Mouse (Mus musculus): ENCODE results near the gene Psmg3.

The Psmg3 gene

DNA sequence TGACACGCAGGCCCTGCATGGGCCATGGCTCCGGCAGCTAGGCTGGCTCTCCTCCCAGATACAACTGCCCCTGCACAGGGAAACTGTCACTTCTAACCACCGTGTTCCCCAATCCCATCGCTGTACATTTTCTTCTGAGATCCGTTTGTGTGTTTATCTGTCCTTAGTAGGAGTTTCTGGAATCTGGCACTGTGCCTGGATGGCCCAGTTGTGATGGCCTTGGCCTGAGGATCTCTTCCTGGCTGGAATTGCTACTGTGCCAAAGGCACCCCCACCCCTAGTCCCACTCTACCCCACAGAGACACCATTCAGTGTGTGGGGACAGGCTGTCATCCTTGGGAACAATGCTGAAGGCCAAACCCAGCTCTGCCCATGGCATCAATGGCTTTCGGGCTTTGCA is 10.7 kb downstream of the Psmg3 start:
- no peak for DNase-seq (ENCODE audit: low spot score)

DNA sequence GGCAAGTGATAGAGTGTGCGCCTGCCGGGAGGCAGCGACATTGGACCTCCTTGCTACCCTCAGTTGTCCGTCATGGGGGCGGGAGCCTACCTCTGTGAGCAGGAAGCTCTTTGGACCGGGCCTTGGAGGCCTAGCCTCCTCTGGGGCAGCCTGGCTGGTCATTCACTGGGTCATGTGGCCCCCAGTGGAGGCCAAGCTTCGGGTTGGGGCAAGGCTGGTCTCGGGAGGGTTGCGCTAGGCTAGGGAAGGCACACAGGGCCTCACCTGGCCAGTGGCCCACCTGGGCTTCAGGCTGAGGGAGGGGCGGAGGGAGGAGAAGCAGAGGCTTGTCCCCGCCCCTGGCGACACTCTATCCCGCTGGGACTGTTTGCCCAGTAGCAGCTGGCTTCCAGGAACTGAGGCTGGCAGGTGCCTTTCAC is 12.7 kb downstream of the Psmg3 start:
- no peak for DNase-seq (ENCODE audit: low spot score)

DNA sequence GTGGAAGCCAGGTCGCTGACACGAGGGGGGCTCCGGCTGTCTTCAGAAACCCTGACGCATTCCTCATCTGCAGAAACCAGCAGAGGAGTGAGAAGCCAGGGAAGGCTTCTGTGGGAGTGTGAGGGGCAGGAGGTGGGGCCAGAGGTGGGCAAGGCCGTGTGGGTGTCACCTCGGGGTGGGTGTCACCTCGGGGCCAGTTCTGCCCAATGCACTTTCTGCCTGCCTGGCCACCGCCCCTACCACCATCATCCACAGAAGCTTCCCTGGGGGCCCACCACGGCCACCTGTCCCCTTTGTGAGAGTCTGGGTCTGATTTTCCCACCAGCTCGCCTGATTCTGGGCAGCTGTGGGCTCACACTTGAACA is 13.6 kb downstream of the Psmg3 start:
- DNase-seq (ENCODE audit: low spot score) = no peak

DNA sequence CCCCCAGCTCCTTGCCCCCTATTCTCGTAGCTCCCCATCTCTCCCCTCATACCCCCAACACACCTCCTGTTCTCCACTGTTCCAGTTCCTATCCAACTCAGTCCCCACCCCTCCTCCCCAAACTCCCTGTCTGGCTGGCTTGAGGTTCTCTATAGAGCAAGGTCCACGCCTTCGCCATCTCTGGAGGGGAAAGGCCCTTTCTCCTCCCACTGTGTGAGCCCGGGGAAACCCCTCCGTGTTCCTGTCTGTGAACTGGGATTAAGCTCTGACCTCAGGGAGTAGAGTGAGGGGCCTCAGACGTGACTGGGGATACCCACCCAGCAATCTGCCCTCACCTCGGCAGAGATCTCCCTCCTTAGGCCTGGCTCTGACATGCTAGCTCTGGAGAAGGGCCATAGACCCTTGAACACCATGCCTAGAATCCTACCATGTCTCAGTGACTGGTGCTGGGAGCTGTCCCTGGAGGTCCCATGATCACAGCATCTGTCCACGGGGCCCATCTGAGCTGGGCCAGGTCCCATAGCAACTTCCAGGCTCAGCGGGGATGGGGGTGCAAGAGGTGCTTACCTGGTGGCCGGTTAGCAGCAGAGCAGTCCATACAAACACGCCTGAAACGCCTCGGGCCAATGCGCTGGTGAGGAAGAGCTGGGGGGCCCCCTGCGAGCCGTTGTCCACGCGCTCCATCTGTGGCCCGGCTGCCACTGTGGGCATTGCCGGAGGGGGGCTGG is 14.1 kb downstream of the Psmg3 start:
- no peak for DNase-seq (ENCODE audit: low spot score)

DNA sequence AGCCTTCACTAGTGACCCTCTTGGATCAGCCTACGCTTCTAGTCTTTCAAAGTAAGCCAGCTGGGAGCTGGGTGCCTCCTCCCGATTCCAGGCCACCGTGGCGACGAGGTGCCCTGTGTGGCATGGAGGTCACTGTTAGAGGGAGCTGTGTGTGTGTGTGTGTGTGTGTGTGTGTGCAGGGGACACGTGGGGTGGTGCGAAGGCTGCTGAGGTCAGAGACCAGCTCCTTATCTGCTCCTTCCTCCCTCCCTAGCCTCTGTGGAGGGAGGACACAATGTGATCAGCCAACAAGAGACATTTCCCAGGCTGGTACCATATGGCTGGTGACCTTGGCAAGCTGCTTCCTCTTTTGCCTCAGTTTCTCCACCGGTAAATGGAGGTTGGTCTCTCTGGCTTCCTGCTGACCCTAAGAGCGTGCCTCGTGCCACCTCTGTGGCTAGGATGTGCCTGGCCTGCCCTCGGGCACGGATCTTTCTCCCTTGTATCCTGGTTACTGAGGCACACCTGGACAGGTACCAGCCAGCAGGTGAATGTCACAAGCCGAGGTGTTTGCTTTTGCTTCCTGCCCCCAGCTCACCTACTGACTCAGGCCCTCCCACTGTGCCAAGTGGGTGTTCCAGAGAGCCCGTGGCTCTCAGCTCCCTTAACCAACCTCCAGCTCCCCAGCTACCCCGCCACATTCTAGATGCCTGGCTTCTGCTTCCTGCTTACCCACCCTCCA is 14.8 kb downstream of the Psmg3 start:
- no peak for DNase-seq (ENCODE audit: low spot score)

DNA sequence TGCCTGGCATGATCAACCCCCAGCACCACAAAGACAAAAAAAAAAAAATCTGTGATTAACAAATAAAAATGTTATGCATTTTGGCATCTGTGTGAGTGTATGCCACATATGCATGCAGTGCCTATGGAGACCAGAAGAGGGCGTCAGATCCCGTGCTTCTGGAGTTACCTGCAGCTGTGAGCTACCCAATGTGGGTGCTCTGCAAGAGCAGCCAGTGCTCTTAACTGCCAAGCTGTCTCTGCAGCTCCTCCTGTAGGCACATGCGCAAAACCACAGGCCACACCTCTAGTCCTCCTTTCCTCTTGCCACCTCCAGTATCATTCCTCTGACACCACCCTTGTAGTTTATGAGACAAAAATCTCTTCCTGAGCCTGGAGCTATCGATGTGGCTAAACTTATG is 17.3 kb downstream of the Psmg3 start:
- DNase-seq (ENCODE audit: low spot score) = no peak

DNA sequence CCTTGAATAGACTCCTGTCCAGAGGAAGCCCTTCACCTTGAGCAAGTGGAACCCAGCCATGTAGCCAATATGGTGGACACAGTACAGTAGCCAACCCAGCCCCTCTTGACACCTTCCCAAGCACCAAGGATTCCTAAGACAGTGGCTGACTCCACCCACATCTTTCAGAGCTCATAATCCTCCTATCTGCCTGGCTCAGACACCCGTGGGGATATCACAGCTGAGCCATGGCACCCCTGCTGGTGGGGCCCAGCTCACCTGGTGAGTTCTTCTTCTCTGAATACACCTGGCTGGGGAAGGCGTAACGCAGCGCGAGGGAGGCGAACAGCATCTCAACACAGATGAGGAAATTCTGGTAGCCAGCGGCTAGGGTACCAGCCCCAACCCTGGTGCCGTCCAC is 20.8 kb downstream of the Psmg3 start:
- no peak for DNase-seq (ENCODE audit: low spot score)

DNA sequence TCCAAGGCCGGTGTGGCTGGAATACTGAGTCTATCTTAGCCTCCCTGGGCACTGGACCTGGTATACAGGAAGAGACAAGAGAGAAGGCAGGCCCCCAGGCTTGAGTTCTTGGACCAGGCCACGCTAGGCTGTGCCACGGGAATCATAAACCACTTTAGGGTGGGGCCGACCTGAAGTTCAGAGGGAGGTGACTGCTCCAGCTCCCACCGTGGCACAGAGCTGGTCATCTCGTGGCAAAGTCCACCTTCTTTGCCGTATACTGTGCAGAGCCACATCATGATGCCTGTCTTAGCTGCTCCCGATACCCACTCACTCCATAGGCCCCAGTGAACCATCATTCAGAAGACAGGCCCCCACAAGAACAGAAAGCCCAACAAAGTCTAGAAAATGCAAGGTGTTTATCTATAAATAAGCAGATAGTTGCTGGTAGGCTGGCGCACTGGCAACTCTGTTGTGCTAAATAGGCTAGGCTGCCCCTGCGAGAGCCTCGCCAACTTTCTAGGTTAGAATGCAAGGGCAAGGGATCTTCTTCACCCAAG is 22.0 kb downstream of the Psmg3 start:
- no peak for DNase-seq (ENCODE audit: low spot score)

DNA sequence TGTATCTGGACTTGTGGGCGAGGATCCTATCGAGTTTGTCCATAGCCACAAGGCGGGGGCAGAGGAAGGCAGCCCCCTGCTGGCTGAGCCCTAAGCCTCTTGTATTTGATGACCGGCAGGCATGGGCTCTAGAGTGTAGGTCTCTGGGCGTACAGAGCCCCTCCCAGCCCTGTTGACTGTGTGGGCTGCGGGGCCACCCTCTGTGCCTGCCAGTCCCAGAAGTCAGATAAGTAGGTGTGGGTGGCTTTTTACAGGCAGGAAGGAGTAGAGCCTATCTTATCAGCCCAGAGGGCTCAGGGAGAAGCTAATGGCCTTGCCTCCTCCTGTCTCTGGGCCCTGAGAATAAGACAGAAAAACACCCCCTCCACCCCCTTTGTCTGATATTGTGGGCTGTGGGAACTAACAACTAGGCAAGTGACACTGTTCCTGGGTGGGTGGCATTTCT is 22.6 kb downstream of the Psmg3 start:
- DNase-seq (ENCODE audit: low spot score) = peak; percentile 75

DNA sequence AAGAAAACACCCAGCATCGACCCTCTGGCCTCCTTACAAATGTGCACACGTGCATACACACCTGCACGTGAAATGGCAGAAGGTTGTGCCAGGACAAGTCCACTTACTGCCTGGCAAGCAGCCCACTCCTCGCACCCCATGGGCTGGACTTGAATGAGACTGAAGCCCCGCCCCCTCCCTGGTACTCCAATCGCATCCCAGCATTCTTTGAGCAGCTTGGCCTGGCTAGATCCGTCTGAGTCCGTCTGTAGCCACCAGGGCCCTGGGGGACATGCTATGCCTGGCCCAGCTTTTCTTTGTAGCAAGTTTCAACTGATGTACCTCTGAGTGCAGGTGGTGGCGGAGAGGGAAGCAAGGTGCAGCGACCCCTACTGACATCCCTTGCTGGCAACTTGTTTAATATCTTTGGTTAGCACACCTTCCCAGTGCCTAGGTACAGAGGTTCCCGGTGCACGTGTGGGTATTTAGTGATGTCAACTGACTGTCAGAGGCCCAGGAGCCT is 23.0 kb downstream of the Psmg3 start:
- DNase-seq (ENCODE audit: low spot score) = no peak

DNA sequence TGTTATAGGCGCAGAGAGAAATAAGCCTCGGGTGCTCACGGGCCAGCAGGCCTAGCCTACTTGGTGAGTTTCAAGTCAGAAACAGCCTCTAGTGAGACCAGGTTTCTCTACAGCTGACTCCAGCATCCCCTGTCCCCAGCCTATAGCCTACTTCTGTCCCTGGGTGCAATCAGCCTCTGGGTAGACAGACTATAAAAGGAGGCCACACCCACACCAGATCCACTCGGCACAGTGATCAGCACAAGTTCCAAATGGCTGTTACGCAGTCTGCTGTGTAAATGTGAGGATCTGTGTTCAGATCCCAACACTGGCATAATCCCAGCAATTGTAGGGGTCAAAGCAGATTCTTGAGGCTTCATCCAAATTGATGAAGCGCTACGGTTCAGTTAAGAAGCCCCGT is 23.5 kb downstream of the Psmg3 start:
- DNase-seq (ENCODE audit: low spot score) = no peak

DNA sequence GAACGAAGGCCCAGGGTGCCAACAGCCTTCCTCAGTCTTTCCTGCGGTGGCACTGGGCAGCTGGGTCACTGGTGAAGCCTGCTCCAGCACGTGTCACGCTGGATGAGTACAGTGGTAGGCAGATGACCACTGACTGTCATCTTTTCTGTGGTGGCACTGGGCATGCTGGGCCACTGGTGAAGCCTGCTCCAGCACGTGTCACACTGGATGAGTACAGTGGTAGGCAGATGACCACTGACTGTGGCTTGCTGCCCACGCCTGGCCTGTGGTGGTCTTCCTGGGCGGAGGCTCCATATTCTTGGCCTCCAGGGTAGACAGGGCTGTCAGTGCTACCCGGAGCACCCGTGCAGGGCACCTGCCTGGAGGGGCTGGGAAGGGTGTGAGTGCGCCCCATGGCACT is 24.8 kb downstream of the Psmg3 start:
- DNase-seq (ENCODE audit: low spot score) = no peak

DNA sequence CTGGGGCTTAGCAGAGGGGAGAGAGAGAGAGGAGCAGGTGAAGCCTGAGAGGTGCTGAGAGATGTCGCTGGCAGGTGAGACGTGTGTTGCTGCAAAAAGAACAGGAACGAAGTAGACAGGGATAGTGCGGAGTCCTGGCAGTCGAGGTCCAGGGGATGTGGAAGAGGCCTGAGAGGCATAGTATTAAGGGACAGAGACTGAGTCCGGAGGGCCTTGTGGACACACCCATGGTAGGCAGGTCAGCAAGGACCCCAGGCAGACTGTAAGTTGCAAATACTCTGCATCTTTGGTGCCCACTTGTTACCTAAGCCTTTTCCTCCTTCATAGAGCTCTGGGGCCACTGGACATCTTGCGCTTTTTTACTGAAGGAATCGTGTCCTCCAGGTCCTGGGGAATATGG is 25.5 kb downstream of the Psmg3 start:
- DNase-seq (ENCODE audit: low spot score) = no peak

DNA sequence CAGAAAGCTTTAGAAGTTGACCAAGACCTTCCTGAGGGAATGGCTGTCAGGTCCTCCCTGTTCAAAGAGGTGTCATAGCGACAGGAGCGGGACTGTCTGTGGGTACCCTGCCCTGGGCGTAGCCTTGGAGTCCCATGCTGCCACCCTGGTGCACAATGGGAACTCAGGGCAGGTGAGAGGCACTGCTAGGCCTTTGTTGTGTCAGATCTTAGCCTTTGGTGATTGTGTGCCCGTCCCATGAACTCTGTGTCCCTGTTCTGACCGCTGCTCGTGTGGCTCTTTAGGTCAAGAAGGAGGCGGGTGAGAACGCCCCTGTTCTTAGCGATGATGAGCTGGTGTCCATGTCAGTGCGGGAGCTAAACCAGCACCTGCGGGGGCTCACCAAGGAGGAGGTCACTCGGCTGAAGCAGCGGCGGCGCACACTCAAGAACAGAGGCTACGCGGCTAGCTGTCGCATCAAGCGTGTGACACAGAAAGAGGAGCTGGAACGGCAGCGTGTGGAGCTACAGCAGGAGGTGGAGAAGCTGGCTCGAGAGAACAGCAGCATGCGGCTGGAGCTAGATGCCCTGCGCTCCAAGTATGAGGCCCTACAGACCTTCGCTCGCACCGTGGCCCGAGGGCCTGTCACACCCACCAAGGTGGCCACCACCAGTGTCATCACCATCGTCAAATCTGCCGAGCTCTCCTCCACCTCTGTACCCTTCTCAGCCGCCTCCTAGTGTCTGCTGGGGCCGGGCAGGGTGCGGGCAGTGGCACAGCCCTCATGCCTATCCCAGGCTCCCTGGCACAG is 26.7 kb downstream of the Psmg3 start:
- no peak for DNase-seq (ENCODE audit: low spot score)

DNA sequence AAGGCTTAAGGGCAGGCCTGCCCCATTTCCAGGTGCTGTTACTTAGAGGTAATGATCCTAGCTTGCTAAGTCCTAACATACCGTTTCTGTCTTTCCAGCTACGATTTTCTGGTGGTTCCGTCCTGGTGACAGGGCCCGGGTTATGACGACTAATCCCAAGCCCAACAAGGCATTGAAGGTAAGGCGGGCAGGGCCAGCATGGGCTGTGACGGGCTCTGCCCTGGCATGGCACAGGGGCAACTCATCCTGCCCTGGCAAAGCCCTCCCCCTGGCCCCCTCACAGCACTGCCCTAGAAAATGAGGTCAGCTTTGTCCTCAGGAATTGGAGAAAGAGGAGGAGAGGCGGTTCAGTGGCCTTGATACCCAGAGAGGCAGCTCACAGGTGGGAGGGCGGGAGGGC is 27.6 kb downstream of the Psmg3 start:
- no peak for DNase-seq (ENCODE audit: low spot score)

DNA sequence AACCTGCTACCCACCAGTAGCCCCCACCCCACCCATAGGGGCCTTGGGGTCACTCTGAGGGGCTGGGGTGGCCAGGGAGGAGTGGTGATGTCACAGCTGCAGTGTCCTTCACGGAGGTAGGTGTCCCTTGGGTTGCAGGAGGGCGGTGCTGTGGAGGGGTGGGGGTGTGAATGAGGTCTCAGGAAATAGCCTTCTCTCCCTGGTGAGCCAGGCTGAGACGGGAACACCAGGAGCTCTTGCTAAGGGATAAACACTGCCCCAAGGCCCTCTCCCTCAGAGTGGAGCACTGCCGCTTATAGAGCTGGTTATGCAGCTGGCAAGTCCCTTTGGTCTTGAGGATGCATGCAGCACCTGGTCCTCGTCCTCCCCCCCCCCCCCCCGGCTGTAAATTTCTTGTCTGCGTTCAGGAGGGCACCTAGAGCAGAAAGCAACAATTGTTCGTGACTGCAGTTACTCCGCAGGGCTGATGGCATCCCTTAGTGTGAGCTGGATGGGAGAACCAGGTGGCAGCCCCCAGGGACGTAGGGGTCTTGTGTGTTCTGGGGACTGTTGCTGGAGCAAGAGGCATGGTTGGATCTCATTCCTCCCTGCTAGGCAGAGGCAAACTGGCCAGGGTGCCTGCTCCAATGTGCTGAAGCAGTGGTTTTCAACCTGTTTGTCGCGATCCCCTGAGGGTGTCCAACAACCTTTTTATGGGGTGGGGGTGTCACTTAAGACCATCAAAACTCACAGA is 28.4 kb downstream of the Psmg3 start:
- DNase-seq (ENCODE audit: low spot score) = no peak

DNA sequence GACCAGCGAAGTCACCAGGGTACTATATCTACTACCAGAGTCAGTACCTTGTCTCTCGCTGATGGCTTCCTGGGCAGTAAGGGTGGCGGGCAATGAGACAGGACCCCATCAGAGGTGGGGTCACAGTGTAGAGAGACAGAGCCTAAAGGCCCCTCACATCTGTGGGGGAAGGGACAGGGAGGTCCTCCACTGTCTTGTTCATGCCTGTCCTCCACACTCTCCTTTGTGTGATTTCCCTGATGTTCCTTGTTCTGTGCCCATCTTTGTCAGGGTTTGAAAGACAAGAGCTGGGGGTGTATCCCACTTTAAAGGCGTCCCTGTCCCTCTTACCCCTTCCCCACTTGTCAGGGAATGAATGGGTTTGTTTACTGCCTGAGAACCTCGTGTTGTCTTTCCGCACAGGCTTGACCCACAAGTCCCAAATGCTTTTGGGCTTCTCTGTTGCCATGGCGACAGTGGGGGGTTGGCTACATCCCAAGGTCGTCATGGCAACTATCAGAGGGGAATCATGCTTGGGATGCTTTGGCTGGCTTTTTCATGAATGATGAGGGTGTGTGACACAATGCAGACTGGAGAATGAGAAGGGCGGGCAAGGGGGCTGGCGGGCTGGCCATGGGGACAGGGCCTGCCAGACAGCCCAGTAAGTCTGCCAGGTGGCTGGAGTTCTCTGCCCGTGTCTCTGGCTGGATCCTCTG is 29.1 kb downstream of the Psmg3 start:
- DNase-seq (ENCODE audit: low spot score) = peak; percentile 84

DNA sequence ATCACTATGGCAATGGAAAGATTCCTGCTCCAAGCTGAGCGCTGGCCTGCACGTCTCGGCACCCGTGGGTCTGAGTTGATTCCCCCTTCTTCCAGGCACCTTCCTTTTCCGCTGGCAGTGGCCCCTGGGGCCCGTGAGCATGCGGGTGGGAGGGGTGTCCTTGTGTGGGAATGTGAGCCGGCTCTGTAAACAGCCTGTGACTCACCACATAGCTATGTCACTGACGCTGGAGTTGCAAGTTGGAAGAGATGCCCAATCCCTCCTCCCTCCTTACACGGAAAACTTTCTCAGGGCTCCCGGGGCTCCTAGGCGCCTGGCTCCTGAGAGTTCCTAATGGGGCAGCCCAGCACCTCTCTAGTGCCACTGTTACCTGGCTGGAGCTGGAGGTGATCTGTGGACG is 29.8 kb downstream of the Psmg3 start:
- peak; percentile 89 for DNase-seq (ENCODE audit: low spot score)

DNA sequence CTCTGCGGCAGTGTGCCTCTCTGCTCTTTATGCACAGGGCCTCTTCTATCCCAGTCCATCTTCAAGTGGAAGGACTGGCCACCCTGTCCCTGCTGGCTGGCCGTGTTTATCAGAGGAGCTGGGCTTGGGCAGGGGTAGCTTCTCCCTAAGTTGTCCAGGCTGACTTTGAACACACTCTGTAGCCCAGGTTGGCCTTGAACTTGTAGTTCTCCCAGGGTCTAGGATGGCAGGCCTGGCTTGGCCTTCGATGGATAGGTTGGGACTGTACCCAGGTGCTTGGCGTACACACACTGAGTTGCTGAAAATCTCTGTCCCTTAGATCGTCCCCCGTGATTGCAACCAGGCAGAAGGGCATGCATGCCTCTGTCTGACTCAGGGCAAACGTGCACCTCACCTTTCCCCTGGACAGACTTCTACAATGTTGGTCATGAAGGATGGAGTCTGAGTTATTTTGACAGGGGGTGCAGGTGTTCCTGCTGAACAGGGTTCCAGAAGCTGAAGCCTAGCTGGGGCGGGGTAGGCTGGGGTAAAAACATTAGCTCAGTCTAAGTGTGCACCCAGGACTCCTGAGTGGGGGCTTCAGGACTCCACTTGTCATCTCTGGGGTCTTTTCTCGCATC is 30.6 kb downstream of the Psmg3 start:
- DNase-seq (ENCODE audit: low spot score) = no peak

DNA sequence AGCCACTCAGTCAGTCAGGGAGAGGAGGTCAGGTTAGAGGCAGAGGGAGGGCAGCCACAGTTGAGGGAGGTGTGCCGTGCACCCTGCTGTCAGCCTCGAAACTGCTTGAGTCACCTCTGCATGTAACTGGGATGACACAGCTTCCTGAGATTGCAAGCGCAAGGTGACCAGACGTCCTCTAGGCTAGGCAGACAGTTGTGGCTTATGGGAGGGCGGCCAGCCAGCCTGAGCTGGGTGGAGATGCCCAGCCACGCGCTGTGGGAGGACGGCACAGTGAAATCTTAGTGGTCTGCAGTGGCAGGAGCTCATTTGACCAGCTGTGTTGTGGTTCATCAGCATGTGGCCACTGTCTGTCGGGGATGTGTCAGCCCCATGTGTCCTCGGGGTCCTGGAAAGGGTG is 31.7 kb downstream of the Psmg3 start:
- DNase-seq (ENCODE audit: low spot score) = no peak

DNA sequence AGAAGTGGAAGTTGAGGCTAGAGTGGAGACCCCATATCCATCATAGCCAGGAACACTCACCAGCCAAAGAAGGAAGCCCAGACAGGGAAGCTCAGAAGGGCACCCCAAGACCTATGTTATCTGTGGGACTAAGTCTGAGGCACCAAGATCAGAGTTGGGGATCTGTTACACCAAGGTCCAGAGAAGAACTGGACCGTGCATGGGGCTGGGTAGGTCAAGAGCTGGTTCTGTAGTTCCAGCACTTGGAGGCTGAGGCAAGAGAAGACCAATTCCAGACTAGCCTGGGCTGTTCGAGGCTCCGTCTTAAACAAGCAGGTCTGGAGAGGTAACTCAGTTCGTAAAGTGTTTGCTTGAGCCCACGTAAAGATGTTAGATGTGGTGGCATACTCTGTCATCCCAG is 32.5 kb downstream of the Psmg3 start:
- no peak for DNase-seq (ENCODE audit: low spot score)
